Mouse (Mus musculus) lung, postnatal 14 days (tissue): ENCODE results near the gene Il17rc.

ENCODE experiments used
- DNase-seq: peaks from one replicate; pipeline ENCODE4 v3.0.0; 2021

Il17rc gene

GRCm38 (mm10) chr6:113471297-113471936 lies at the start of gene Il17rc:
Gene Il17rc, plus strand, starts transcription at chr6:113471427.
- peak; percentile 72 for DNase-seq

GRCm38 (mm10) chr6:113423000-113423399 lies 48.2 kb upstream of the Il17rc start:
- no peak for DNase-seq

- DNase-seq: no peak
Measured at GRCm38 (mm10) chr6:113424187-113424586, 47.0 kb upstream of the Il17rc start.

- DNase-seq: no peak
Measured at GRCm38 (mm10) chr6:113426696-113427095, 44.5 kb upstream of the Il17rc start.

GRCm38 (mm10) chr6:113427397-113427796 lies 43.8 kb upstream of the Il17rc start:
- DNase-seq: peak; percentile 41

- no peak for DNase-seq
Measured at GRCm38 (mm10) chr6:113428006-113428405, 43.2 kb upstream of the Il17rc start.

- no peak for DNase-seq
Measured at GRCm38 (mm10) chr6:113429965-113430364, 41.3 kb upstream of the Il17rc start.

GRCm38 (mm10) chr6:113430846-113431245 lies 40.4 kb upstream of the Il17rc start:
- no peak for DNase-seq

- DNase-seq: no peak
Measured at GRCm38 (mm10) chr6:113431801-113432200, 39.4 kb upstream of the Il17rc start.

GRCm38 (mm10) chr6:113433661-113434060 lies 37.6 kb upstream of the Il17rc start:
- no peak for DNase-seq

- DNase-seq: no peak
Measured at GRCm38 (mm10) chr6:113434691-113435090, 36.5 kb upstream of the Il17rc start.

GRCm38 (mm10) chr6:113435664-113436205 lies 35.5 kb upstream of the Il17rc start, which contains the start of gene Cidec:
Gene Cidec, minus strand, starts transcription at chr6:113435760.
- no peak for DNase-seq

GRCm38 (mm10) chr6:113437135-113437534 lies 34.1 kb upstream of the Il17rc start:
- no peak for DNase-seq

GRCm38 (mm10) chr6:113438721-113439430 lies 32.4 kb upstream of the Il17rc start:
- no peak for DNase-seq

GRCm38 (mm10) chr6:113440686-113441085 lies 30.5 kb upstream of the Il17rc start:
- DNase-seq: no peak

- peak; percentile 83 for DNase-seq
Measured at GRCm38 (mm10) chr6:113441147-113441680, 30.0 kb upstream of the Il17rc start.

- no peak for DNase-seq
Measured at GRCm38 (mm10) chr6:113442087-113442441, 29.2 kb upstream of the Il17rc start.

GRCm38 (mm10) chr6:113442442-113443090 lies 28.7 kb upstream of the Il17rc start, which contains the start of gene Jagn1:
Gene Jagn1, plus strand, starts transcription at chr6:113442569.
- DNase-seq: peak; percentile 93

- DNase-seq: no peak
Measured at GRCm38 (mm10) chr6:113443091-113443490, 28.1 kb upstream of the Il17rc start.

GRCm38 (mm10) chr6:113444207-113444965 lies 26.8 kb upstream of the Il17rc start:
- DNase-seq: no peak

- no peak for DNase-seq
Measured at GRCm38 (mm10) chr6:113447639-113448038, 23.6 kb upstream of the Il17rc start.

- no peak for DNase-seq
Measured at GRCm38 (mm10) chr6:113451839-113452238, 19.4 kb upstream of the Il17rc start.

- DNase-seq: no peak
Measured at GRCm38 (mm10) chr6:113455007-113455406, 16.2 kb upstream of the Il17rc start.
